Mouse (Mus musculus) brain, embryonic 14.5 days (tissue): ENCODE data around the gene Arid4a. TPM values are rescaled to one million over a fixed set of nuclear protein-coding genes. Genes with fewer than 3 reads are reported as not detected.
"Not testable (repeated sequence)": the region's sequence is repeated elsewhere in the genome, so short reads cannot be mapped to it uniquely, and the experiment has no call there.

Source experiments
- DNase-seq: peaks from one replicate; pipeline ENCODE4 v3.0.0-alpha.2; 2011; ENCODE audit warnings: low read depth
- CTCF ChIP-seq: fragments of 200-500 bp; IDR thresholded peaks from 2 replicates; pipeline ENCODE4 v1.5.1; 2012; ENCODE audit warnings: inconsistent platforms, mild to moderate bottlenecking, moderate library complexity, borderline replicate concordance; ENCODE audit not compliant: insufficient read depth, insufficient read length; ENCODE audit errors: extremely low read depth
- POLR2A ChIP-seq: fragments of 200-500 bp; IDR thresholded peaks from 2 replicates; pipeline ENCODE4 v1.6.1; 2012; ENCODE audit warnings: mild to moderate bottlenecking, inconsistent platforms, borderline replicate concordance; ENCODE audit not compliant: poor library complexity, insufficient read depth, insufficient read length, severe bottlenecking; ENCODE audit errors: extremely low read depth
- polyA plus RNA-seq: library from polyadenylated mRNA; depleted of rRNA; stranded (reverse); fragments of >200 nt; gene quantifications from 2 replicates; pipeline ENCODE4 v1.2.3, GENCODE M21; 2012

The Arid4a gene
- polyA plus RNA-seq, 1 experiment, result 13.4 TPM

DNA sequence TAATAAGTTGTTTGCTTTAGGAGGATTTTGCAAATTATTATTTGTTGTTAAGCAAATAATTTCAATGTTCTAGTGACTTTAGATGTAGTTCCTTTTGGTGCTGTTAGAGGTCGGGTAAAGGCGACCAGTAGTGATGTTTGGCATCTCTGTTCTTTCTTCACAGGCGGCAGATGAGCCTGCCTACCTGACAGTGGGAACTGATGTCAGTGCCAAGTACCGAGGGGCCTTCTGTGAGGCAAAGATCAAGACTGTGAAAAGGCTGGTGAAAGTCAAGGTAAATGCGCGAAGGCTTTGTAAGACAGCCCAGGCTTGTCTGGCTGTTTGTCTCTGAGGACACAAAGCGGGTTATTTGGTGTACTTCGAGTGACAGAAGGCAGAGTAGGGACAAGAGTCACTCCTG lies 3.4 kb downstream of the Arid4a start:
- TF ChIP-seq POLR2A (no peak), CTCF (no peak)
- no peak for DNase-seq

DNA sequence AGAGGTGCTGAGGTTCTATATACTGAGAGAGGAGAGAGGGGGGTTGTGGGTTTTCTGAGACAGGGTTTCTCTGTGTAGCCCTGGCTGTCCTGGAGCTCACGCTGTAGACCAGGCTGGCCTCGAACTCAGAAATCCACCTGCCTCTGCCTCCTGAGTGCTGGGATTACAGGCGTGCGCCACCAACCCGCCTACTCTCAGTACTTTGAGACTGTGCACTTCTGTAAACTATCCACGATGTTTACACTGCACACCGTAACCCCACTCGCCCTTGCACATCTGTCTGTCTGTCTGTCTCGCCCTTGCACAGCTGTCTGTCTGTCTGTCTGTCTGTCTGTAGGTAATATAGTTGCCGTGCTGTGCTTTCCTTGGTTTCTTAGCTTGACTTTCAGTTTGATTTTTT lies 8.6 kb downstream of the Arid4a start:
- TF ChIP-seq POLR2A (no peak), CTCF (no peak)
- DNase-seq, result no peak

DNA sequence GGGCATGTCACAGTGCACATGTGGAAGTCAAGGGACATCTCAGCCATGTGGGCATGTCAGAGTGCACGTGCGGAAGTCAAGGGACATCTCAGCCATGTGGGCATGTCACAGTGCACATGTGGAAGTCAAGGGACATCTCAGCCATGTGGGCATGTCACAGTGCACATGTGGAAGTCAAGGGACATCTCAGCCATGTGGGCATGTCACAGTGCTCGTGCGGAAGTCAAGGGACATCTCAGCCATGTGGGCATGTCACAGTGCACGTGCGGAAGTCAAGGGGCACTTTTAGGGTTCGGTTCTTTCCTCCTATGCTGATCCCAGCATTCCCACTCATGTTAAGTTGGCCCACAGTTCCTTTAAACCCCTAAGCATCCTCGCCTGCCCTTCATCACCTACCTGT lies 12.5 kb downstream of the Arid4a start:
- DNase-seq, result not testable (repeated sequence)

DNA sequence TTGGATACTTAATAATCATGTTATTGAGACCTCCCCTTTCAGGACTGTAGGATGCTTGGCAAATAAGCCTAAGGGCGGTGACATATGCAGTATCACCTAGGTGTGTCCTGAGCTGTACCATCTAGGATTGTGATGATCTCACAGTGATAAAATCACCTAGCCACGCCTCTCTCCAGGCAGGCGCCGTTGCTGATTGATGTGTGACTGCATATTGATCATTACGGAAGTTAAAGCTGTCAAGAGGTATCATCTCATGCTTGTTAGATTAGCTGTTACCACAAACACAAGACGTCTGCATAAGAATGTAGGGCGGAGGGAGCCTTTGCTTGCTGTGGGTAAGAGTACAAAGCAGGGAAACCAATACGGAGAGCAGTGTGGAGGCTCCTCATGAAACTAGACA lies 14.5 kb downstream of the Arid4a start:
- no peak for TF ChIP-seq CTCF
- no peak for TF ChIP-seq POLR2A
- DNase-seq, result no peak

DNA sequence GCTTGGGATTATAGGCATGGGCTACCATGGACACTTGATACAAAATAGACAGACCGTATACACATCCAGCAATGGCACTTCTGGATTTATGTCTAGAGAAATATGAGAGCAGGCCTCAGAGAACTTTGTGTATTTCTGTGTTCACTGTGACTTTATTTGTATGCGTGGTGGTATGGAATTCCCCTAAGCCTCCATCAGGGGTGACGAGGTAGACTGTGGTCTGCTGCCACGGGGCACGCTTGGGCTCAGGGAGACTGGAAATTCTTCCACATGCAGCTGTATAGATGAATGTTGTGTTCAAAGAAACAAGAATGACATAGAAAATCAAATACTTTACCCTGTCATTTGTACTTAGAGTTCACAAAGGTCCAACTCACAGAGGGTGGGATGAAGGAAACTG lies 14.9 kb downstream of the Arid4a start:
- TF ChIP-seq POLR2A, result no peak
- no peak for TF ChIP-seq CTCF
- no peak for DNase-seq

DNA sequence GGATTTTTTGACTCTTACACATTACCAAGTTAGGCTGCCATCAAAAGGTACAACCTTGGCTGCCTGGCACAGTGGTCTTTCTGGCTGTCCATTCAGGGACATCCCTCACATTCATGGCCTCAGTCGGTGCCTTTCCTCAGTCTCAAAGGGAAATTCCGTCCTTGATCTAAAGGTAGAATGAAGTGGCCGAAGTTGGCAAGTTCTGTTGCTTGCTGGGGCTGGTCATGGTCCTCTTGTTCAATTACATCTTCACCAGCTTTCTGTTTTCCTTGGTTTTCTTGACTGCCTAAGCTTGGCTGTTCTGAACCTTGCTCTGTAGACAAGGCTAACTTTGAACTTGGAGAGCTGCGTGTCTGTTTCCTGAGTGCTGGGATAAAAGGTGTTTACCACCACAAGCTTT lies 20.0 kb downstream of the Arid4a start:
- DNase-seq, result no peak
- TF ChIP-seq CTCF, result no peak
- no peak for TF ChIP-seq POLR2A

DNA sequence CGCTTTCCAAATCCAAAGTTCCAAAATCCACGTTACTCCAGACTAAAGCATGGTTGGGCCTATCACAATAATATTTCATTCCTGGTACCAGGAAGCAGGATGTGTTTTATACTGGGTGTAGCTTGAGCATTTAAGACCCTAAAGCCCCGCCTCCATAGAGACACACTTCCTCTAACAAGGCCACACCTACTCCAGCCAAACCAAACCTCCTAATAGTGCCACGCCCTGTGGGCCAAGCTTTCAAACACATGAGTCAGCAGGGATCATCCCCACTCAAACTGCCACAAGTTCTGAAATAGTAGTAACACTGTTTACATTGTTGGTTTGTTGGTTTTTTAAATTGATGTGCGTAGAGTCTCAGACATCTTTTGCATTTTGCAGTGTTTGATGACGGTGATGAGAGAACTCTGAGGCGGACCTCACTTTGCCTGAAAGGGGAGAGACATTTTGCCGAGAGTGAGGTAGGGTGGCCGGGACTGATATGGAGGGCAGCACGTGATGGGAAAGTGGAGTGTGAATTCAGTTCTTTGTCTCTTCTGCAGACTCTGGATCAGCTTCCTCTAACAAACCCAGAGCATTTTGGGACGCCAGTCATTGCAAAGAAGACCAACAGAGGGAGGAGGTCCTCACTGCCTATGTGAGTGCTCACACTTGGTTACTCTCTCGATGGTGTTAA lies 21.1 kb downstream of the Arid4a start:
- no peak for TF ChIP-seq CTCF
- TF ChIP-seq POLR2A, result no peak
- DNase-seq, result no peak

DNA sequence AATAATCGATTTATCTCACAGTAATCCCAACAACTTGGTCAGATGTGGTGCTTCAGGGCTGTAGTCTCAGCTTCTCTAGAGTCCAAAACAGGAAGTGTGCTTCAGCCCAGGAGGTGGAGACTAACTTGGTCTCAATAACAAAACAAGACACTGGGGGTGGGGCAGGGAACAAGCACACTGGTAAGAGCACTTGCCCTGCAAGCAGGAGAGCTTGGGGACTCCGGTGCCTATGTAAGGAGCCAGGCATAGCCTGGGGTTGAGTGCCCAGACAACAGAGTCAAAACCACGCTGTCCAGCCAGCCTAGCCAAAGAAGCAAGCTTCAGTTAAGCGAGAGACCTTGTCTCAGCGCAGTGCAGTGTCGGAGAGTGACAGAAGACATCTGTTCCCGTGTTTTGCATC lies 24.7 kb downstream of the Arid4a start:
- no peak for DNase-seq
- TF ChIP-seq POLR2A (no peak), CTCF (no peak)

DNA sequence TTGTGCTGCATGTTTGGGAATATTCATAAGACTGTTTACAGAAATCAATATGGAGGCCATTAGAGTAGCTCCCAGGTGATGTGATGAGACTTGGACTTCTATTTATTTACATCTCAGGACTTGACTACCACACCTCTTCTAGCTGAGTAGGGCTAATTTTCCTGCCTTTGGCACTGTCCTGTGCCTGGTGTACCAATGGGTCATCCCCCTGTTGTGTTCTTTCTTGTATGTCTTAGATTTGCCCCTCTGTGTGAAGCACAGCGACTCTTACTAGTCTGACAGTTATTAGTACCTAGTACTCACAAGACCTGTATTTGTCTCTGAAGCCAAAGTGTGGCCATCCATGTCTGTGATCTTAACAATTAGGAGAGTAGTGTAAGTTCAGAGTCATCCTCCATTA lies 26.7 kb downstream of the Arid4a start:
- TF ChIP-seq CTCF, result no peak
- TF ChIP-seq POLR2A, result no peak
- DNase-seq, result no peak

DNA sequence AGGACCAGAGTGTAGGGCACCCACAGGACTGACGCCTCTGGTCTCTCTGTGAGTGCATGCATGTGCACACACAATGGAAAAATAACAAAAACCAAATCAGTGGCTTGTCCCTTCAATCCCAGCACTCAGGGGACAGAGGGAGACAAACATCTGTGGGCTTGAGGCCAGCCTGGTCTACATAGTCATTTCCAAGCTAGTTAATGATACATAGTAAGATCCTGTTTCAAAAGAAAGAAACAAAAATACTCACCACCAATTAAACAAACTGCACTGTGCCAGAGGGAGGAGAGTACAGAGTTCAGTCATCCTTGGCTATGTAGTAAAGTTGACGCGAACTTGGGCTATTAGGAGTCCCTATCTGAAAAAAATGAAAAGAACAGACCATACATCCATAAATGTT lies 27.8 kb downstream of the Arid4a start:
- no peak for TF ChIP-seq POLR2A
- no peak for TF ChIP-seq CTCF
- DNase-seq, result no peak

DNA sequence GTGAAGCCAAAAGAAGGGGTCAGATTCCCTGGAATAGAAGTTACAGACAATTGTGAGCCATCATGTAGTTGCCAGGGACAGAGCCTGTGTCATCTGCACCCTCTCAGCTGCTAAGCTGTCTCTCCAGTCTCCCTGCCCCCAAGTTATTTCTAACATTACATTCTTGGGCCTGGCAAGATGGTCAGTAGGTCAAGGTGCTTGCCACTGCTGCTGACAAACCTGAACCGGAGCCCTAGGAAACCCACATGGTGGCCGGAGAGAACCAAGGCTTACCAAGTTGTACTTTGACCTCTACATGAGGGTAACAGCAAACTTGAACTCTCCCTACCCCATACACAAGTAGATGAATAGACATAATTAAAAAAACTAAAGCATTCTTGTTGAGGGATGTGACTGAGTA lies 28.7 kb downstream of the Arid4a start:
- no peak for DNase-seq
- TF ChIP-seq POLR2A (no peak), CTCF (no peak)

DNA sequence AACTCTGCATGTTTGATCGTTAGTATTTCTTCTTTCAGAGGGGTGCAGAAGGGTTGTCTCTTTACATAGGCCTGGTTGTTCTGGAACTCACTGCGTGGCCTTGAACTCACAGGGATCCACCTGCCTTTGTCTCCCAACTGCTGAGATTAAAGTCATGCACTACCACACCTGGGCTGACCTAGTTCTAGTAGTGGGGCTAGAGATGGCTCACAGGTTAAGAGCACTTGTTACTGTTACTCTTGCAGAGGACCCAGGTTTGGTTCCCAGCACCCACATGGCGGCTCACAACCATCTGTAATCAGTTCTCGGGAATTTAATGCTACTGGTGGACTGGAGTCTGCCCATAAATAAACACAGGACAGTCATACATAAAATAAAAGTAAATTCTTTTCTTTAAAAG lies 30.7 kb downstream of the Arid4a start:
- no peak for DNase-seq
- no peak for TF ChIP-seq POLR2A
- TF ChIP-seq CTCF, result no peak
